Mouse (Mus musculus) neural tube, embryonic 13.5 days (tissue): ENCODE measurements at regions not wholly inside any gene's neighbourhood (a gene's known extent, or its start where the extent isn't known, plus 50 kb on each side); places are given as distances from the start of the nearest gene placed in this dataset.

ENCODE experiments used
- ATAC-seq: fragments of 200-750 bp; cut with Nextera tagmentation; 2 replicates; pipeline ENCODE4 v1.8.0; 2017; ENCODE audit warnings: low read depth, mild to moderate bottlenecking, moderate TSS enrichment, moderate library complexity
- H3K27ac ChIP-seq: fragments of 300-500 bp; sonication (generic); replicated peaks from 2 replicates; pipeline ENCODE4 v1.5.1; 2015; ENCODE audit warnings: moderate library complexity, mild to moderate bottlenecking, inconsistent platforms
- H3K27me3 ChIP-seq: fragments of 300-500 bp; sonication (generic); 2 replicates; pipeline ENCODE4 v1.6.1; 2015; ENCODE audit warnings: mild to moderate bottlenecking, inconsistent platforms
- H3K36me3 ChIP-seq: fragments of 300-500 bp; sonication (generic); 2 replicates; pipeline ENCODE4 v1.6.1; 2015; ENCODE audit warnings: mild to moderate bottlenecking, inconsistent platforms
- H3K4me1 ChIP-seq: fragments of 300-500 bp; sonication (generic); replicated peaks from 2 replicates; pipeline ENCODE4 v1.6.1; 2015; ENCODE audit warnings: inconsistent platforms
- H3K4me2 ChIP-seq: fragments of 300-500 bp; sonication (generic); 2 replicates; pipeline ENCODE4 v1.6.1; 2015; ENCODE audit warnings: inconsistent platforms, mild to moderate bottlenecking, moderate library complexity
- H3K4me3 ChIP-seq: fragments of 300-500 bp; sonication (generic); 2 replicates; pipeline ENCODE4 v1.5.1; 2015; ENCODE audit warnings: mild to moderate bottlenecking, inconsistent platforms
- H3K9ac ChIP-seq: fragments of 300-500 bp; sonication (generic); 2 replicates; pipeline ENCODE4 v1.6.1; 2015; ENCODE audit warnings: moderate library complexity, mild to moderate bottlenecking, inconsistent platforms
- H3K9me3 ChIP-seq: fragments of 300-500 bp; sonication (generic); 2 replicates; pipeline ENCODE4 v1.6.1; 2016; ENCODE audit warnings: inconsistent platforms
- WGBS: fragments of 180-500 bp; shearing (Covaris S2); methylation state at CpG from one replicate; pipeline ENCODE4 v1.1.7; 2015; 5-methylcytosine and 5-hydroxymethylcytosine counted together

DNA sequence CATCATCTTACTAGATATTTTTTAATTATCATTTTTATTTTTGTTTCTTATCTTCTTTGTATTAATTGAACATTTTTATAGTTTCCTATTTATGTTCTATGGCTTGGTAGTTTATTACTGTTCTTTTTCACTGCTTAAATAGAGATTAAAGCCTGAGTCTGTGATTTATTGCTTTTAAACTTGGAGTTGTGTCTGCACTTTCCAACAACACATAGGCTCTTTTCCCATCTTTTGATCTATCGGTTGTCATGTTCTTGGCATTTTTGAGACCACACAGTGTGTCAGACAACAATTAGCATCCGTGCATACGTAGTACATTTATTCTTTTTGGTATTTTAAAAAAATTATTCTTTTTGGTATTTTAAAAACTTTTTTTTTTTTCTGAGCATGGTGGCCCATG is 173.2 kb upstream of the Tcf21 start:
- no peak overlapping the region for H3K4me2 ChIP-seq
- H3K27me3 ChIP-seq: no peaks in the 10 kb centered on the region
- no peak overlapping the region for H3K4me3 ChIP-seq
- no peaks in the 10 kb centered on the region for H3K36me3 ChIP-seq
- no peaks in the 10 kb centered on the region; the same call in 1 of the 2 replicates for H3K9me3 ChIP-seq
- no peak for ATAC-seq
- 85% methylated on average over 3 of the region's 3 CpGs for WGBS
- no peak overlapping the region for H3K27ac ChIP-seq
- no peaks in the 10 kb centered on the region for H3K4me1 ChIP-seq
- no peak overlapping the region for H3K9ac ChIP-seq

DNA sequence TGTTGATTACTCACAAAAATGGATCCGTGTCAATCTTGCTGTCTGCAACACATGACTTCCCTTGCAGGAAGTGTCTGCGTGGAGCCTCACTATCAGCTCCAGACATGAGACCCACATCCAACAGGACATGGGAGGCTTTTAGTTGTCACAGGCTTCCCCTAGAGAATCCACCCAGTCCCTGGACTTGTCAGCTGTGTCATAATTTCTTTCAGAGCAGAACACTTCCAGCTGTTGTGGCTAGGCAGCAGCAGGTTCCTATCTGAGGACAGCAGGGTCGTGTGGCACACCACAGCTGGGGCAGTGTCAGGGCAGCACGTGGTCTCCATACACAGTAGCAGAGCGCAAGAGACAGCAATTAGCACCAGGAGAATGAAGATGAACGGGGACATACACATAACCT is 161.8 kb upstream of the Tcf21 start:
- Histone ChIP-seq H3K4me1 (no peaks in the 10 kb centered on the region), H3K27me3 (no peaks in the 10 kb centered on the region), H3K27ac (no peak overlapping the region), H3K9ac (no peak overlapping the region), H3K36me3 (no peaks in the 10 kb centered on the region), H3K4me2 (no peak overlapping the region), H3K4me3 (no peak overlapping the region), H3K9me3 (no peaks in the 10 kb centered on the region)
- no peak for ATAC-seq
- WGBS: 72% methylated on average over 6 of the region's 6 CpGs

DNA sequence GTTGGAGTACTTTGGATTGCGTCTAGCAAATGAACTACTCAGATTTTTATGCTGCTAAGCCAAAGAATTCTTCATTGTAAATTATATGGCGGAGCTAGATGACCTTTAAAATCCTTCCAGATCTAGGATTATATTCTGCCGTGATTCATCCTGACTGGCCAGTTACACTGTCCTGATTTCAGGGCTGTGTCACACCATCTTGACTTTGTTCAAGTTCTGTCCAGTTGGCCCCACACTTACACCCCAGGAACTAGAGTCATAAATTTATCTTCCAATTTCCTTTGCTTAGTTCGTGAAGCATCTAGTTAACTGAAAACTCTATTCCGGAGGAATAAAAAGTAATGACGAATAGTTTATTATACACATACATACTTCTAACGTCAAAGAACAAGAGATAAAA is 158.5 kb upstream of the Tcf21 start:
- Histone ChIP-seq H3K4me3 (no peak overlapping the region), H3K9ac (no peak overlapping the region), H3K36me3 (no peaks in the 10 kb centered on the region), H3K9me3 (no peaks in the 10 kb centered on the region), H3K27me3 (no peaks in the 10 kb centered on the region), H3K4me1 (no peaks in the 10 kb centered on the region), H3K27ac (no peak overlapping the region), H3K4me2 (no peak overlapping the region)
- WGBS: 92% methylated on average over 7 of the region's 7 CpGs
- ATAC-seq: no peak

DNA sequence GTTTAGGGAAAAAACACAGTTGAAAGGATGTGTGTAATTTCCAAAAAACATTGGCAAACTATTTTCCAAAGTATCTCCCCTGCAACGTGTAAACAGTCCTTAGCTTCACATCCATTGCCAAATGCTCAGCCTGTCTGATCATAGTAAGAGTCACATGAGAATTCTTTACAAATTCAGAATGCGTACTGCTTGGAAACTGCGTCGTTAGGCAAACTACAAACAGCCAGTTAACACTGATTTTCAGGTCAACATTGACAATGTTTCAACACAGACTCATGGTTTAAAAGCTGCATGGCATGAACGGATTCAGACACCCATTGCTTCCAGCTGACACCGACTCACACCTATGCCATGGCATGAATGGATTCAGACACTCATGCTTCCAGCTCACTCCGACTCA is 137.0 kb upstream of the Tcf21 start:
- H3K9me3 ChIP-seq: no peaks in the 10 kb centered on the region
- ATAC-seq: no peak
- H3K27me3 ChIP-seq: no peaks in the 10 kb centered on the region
- H3K4me2 ChIP-seq: no peak overlapping the region
- no peak overlapping the region for H3K9ac ChIP-seq
- WGBS: 87% methylated on average over 7 of the region's 7 CpGs
- H3K27ac ChIP-seq: no peak overlapping the region
- H3K36me3 ChIP-seq: no peaks in the 10 kb centered on the region
- H3K4me3 ChIP-seq: no peak overlapping the region
- no peaks in the 10 kb centered on the region for H3K4me1 ChIP-seq

DNA sequence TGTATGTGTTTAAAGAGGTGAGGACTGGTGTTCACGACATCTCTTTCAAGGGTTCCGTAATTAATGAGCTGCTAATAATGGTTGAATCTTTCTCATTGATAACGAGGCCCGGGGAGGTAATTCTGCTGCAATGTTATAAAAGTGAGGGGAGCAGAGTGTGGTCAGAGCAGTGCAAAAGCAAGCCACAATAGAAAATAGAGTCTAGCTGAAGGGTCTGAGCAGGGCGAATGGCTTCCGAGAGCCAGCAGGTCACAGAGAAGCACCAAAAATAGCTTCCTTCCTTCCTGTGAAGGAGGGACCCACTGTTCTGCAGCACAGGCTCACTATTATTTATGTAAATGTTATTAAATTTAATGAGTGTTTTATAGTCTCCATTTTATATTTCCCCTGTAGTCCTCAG is 133.3 kb upstream of the Tcf21 start:
- no peak for ATAC-seq
- H3K27me3 ChIP-seq: no peaks in the 10 kb centered on the region
- no peaks in the 10 kb centered on the region for H3K4me1 ChIP-seq
- no peak overlapping the region for H3K4me3 ChIP-seq
- no peak overlapping the region for H3K4me2 ChIP-seq
- H3K27ac ChIP-seq: no peak overlapping the region
- no peaks in the 10 kb centered on the region for H3K36me3 ChIP-seq
- H3K9me3 ChIP-seq: no peaks in the 10 kb centered on the region
- H3K9ac ChIP-seq: no peak overlapping the region
- 62% methylated on average over 6 of the region's 6 CpGs for WGBS

DNA sequence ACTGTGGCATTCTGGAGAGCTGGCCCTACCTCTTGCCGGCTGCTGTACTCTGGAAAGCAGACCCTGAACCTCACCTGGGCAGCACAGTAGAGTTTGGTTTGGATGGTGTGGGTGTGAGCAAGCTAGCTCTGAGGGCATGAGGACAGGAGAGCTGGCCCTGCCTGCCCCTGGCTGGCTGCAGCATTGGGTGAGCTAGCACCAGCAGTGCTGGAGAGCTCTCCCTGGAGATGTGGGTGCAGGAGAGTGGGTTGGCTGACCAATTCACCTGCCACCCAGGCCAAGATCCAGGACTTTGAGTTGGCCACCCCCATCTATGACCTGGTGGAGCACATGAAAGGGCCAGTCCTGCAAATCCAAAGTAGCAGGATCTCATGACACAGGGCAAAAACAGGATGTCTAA is 124.3 kb upstream of the Tcf21 start:
- Histone ChIP-seq H3K27ac (no peak overlapping the region), H3K36me3 (no peaks in the 10 kb centered on the region), H3K27me3 (no peaks in the 10 kb centered on the region), H3K4me1 (no peaks in the 10 kb centered on the region), H3K4me3 (no peak overlapping the region), H3K9me3 (no peaks in the 10 kb centered on the region), H3K4me2 (no peak overlapping the region), H3K9ac (no peak overlapping the region)
- WGBS: 95% methylated on average over 1 of the region's 1 CpGs
- ATAC-seq: no peak

DNA sequence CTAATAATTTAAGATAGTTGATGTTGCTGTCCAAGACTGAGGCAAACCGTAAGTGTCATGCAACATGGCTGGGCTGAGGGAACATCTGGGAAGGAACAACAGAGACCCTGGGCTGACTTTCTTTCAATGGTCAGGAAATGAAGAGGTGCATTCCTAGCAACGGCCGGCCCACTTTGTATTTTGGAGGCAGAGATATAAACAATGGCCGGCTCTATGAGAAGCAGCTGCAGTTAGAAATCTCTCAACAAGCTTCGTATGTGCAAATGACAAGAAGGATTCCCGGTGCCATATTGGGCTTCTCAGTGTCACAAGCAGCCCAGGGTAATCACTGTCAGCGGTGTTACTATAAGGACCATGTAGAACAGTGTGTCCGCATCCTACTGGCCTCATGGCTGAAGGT is 108.0 kb upstream of the Tcf21 start:
- Histone ChIP-seq H3K4me2 (no peak overlapping the region), H3K36me3 (no peaks in the 10 kb centered on the region), H3K9ac (no peak overlapping the region), H3K4me3 (no peak overlapping the region), H3K27me3 (no peaks in the 10 kb centered on the region), H3K27ac (no peak overlapping the region), H3K4me1 (no peaks in the 10 kb centered on the region), H3K9me3 (no peaks in the 10 kb centered on the region)
- WGBS: 93% methylated on average over 8 of the region's 8 CpGs
- ATAC-seq: no peak

DNA sequence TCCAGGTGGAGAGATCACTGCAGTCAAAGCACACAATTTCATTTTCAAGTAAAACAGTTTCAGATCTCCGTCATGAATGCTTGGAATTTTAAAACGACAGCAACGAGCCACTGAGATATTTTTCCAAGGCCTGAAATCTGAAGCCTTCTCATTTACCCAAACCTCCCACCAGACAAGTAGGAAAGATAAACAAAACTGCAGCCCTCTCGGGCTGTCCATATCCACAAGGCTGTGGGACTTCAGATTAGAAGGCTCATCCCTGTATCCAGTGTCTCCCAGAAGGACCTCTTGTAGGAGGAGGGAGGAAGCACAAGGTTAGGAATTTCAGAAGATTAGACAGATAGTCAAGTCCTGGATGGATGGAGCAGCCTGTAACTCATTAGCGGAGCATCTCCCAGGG is 106.1 kb upstream of the Tcf21 start:
- Histone ChIP-seq H3K36me3 (no peaks in the 10 kb centered on the region), H3K4me1 (no peaks in the 10 kb centered on the region), H3K9ac (no peak overlapping the region), H3K27ac (no peak overlapping the region), H3K4me2 (no peak overlapping the region), H3K4me3 (no peak overlapping the region), H3K9me3 (no peaks in the 10 kb centered on the region), H3K27me3 (no peaks in the 10 kb centered on the region)
- ATAC-seq: no peak
- 76% methylated on average over 5 of the region's 5 CpGs for WGBS

DNA sequence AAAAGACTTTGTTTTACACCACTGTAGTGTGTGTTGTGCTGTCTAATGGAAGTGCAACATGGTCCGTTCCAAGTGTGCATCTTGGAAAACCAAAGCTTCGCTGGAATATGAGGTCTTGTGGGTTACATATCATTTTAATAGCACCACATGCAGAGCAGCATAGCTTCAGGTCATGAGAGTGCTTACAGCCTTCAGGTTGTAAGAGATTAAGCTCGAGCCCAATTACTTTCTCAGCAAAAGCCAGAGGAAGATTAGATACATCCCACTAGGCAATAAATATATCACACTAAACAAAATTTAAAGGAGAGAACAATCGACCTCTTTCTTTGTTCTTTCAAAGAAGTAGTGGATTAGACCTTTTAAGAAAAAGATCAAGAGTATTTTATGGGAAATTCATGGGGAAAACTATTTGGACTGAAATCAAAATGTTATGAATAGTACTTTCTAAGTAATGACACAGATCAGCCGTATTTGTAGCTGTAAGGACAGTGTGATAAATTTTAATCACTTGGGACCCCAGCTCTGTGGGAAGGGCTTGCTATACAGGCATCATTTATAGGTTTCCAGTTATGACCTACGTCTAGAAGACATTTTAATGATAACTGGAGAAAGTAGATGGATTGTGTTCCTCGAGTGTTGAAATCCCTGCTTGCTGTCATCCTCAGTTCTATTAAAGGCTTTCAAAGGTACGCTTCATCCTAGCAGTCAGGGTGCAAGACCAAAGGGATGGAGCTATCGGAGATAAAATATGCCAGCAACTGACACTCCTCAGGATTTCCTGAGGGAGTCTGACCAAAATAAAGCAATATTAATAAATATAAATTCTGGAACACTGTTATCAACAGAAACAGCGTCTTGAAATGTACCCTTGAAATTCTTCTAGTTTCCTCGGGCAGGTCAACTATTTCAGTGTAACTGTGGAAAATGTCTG is 101.3 kb upstream of the Tcf21 start:
- Histone ChIP-seq H3K4me2 (no peak overlapping the region), H3K4me1 (no peaks in the 10 kb centered on the region), H3K27ac (no peak overlapping the region), H3K9me3 (no peaks in the 10 kb centered on the region), H3K27me3 (no peaks in the 10 kb centered on the region), H3K4me3 (no peak overlapping the region), H3K36me3 (no peaks in the 10 kb centered on the region), H3K9ac (no peak overlapping the region)
- WGBS: 57% methylated on average over 11 of the region's 11 CpGs
- ATAC-seq: no peak

DNA sequence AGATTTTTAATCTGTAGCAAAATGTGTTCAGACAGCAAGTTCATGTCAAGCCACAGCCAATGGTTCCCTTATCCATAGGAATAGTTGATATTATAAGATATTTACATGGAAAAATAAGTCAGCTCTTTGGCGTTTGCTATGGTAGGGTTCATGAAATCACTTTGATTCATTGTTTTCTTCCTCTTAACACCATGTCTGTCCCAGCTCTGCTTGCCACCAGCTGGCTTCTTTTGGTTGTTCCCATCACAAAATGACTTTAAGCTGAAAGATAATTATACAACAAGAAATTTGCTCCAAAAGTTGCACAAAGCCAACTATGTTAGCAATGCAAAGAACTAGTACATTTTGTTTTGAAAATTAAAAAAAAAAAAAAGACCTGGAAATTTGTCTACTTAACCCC is 99.9 kb upstream of the Tcf21 start:
- Histone ChIP-seq H3K36me3 (no peaks in the 10 kb centered on the region), H3K9ac (no peak overlapping the region), H3K9me3 (no peaks in the 10 kb centered on the region), H3K27me3 (no peaks in the 10 kb centered on the region), H3K4me3 (no peak overlapping the region), H3K4me1 (no peaks in the 10 kb centered on the region), H3K4me2 (no peak overlapping the region), H3K27ac (no peak overlapping the region)
- no peak for ATAC-seq
- WGBS: 69% methylated on average over 1 of the region's 1 CpGs

DNA sequence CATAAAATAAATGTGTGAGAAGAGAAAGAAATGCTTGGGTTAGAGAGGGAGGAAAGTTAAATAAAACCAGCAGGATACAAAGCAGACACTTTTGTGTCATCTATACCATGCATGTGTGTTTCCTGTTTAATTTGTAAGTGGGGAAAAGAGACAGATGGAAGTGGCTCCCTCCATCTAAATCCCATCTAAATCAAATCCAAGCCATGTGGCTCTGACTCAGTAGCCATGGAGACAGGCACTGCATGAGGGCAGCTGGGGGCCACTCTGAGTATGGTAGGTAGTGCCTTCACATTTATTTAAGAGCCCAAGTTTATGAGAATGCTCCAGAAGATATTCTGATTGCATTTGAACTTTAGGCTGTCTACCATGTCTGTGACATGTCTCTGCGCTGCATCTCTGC is 97.8 kb upstream of the Tcf21 start:
- ATAC-seq: no peak
- WGBS: 89% methylated on average over 1 of the region's 1 CpGs
- H3K4me2 ChIP-seq: no peak overlapping the region

DNA sequence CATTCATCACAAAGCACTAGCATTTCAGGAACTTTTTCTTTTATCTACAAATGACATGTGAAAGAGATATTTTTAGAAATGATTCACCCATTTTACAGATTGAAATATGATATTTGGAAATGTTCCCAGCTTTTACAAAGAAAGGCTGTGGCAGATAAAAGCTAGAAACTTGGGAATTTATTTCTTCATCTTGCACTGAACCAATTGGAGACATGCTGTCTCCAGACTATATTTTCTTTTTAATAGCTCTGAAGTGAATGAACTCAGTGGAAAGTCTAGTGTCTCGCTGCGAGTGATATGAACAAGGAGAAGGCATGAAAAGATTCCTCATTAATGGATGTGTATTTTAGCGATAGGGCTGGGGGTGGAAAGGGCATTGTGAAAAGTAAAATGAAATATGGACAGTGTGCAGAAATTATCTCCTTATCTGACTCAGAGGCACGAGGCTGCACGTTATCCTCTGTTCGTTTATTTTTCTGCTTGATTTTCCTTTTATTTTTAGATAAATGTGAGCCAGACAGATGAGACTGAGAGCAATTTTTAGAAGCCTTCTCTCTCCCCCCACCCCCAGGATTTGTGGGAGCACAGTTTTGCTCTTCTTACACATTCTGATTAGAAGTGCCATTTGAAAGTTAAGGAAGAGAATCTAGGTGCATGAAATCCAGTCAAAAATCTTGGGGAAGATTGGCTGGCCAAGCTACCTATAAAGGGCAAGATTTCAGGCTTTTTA is 96.0 kb upstream of the Tcf21 start:
- no peaks in the 10 kb centered on the region for H3K27me3 ChIP-seq
- no peak for ATAC-seq
- H3K9ac ChIP-seq: no peak overlapping the region
- no peaks in the 10 kb centered on the region for H3K9me3 ChIP-seq
- H3K4me2 ChIP-seq: no peak overlapping the region
- H3K4me3 ChIP-seq: no peak overlapping the region
- no peaks in the 10 kb centered on the region for H3K36me3 ChIP-seq
- WGBS: 72% methylated on average over 6 of the region's 6 CpGs
- no peak overlapping the region for H3K27ac ChIP-seq
- H3K4me1 ChIP-seq: no peaks in the 10 kb centered on the region

More for the DNA sequence above, 97.8 kb upstream of the Tcf21 start:
- H3K9ac ChIP-seq: no peak overlapping the region
- H3K27me3 ChIP-seq: no peaks in the 10 kb centered on the region
- no peaks in the 10 kb centered on the region for H3K9me3 ChIP-seq
- no peak overlapping the region for H3K4me3 ChIP-seq
- no peaks in the 10 kb centered on the region for H3K36me3 ChIP-seq
- H3K27ac ChIP-seq: no peak overlapping the region
- H3K4me1 ChIP-seq: no peaks in the 10 kb centered on the region
